Mouse (Mus musculus) urinary bladder, postnatal 10 days (tissue): ENCODE results near the gene 4930402H24Rik.
"Not testable (repeated sequence)": the region's sequence is repeated elsewhere in the genome, so short reads cannot be mapped to it uniquely, and the experiment has no call there.

Experiments used
- DNase-seq: peaks from one replicate; pipeline ENCODE4 v3.0.0; 2022; ENCODE audit warnings: low spot score

The 4930402H24Rik gene

GRCm38 (mm10) chr2:130851363-130852246 is 54.6 kb downstream of the 4930402H24Rik start:
- DNase-seq, result no peak

DNA sequence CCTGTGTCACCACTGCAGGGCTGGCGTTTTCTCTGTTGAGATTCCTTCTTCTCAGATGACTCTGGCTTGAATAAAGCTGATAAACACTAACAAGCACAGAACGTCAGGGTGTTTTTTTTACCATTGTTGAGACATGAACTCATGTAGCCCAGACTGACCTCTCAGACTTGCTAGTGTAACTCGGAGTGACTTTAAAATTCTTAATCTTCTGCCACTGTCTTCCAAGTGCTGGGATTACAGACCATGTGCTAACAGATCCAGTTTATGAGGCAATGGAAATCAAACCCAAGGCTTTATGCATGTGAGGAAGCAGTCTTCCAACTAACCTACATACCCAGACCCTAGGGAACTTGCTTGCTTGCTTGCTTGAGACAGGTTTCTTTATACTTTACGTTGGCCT is 56.5 kb downstream of the 4930402H24Rik start:
- no peak for DNase-seq

DNA sequence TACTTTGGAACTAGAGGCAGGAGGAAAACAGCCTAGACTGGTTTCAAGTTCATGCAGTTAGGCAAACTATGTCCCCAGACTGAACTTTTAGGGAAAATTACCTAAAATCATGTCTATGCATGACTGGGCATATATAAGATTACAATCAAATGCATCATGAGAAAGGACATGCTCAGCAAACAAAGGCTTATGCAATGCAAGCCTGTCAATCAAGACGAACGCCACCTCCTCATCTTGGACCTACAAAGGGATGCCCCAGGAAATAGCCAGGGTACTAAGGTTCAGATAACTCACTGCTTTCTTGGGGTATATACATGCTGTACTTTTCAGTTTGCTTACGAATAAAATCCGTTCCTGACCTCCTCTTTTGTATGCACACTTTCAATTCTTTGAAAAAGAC is 57.9 kb downstream of the 4930402H24Rik start:
- no peak for DNase-seq

DNA sequence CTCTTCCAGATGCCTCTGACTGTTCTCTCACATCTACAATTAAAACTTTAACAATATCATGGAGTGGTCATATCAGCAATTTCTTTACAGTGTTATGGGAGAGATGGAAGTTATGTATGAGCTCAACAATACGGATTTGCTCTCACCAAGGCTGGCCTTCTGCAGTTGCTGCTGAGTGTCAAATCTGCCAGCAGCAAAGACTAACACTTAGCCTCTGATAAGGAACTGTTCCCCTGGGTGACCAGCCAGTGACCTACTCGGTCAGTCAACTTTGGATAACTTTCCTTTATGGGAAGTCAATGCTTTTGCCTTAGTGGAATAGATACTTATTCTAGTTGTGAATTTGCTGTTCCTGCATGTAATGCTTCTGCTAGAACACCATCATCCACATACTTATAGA is 62.6 kb downstream of the 4930402H24Rik start:
- DNase-seq, result no peak

DNA sequence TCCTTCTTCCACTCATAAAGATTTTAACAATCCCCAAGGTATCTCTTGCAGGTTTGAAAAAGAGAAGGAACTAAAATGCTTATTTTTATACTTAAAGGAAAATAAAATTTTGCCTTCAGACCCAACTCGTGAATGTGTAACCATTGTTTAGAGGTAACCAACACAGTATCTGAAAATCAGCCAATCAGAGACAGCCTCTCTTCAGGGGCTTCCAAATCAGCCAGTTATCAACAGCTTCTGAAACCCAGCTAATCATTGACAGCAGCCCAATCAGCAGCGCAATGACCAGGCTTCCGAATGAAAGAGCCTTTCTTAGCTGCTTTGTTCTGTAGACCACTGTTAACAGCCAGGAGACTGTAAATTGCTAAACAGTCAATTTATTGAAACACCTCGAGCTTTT is 65.4 kb downstream of the 4930402H24Rik start:
- DNase-seq, result no peak

GRCm38 (mm10) chr2:130839874-130840661 is 66.1 kb downstream of the 4930402H24Rik start:
- peak; percentile 24 for DNase-seq

DNA sequence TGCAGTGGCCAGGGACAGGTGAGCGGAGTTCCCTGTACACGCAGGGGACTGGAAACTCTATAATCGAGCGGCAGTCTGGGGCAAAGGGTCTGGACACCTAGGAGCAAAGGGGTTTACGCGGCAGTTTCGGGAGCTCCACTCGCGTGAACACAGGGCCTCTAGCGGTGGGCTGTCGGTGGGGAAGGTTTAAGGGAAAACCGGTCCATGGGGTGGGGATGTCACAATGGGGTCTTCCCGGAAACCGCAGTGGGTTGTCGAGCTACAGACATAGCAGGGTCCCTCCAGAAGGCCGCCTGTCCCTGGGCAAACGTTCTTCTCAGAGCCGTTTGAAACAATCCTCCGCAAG is 66.7 kb downstream of the 4930402H24Rik start:
- no peak for DNase-seq

DNA sequence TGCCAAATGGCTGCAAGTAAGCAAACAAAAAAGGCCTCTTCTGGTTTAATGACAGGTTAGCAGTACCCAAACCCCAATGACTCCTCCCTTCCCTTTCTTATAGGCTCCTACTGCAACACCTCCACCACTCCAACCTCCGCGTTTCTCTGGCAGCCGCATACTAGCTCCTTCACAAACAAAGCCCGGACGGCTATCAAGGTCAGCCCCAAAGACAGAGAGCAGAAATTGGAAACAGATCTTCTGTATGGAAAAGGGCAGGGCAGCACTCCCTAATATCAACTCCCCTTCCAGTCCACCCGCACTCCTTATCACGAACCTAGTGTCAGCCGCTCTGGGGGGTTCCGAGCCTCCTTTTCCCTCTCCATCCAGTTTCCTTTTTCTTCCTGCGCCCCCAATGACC is 67.1 kb downstream of the 4930402H24Rik start:
- no peak for DNase-seq

GRCm38 (mm10) chr2:130838131-130838530 is 68.1 kb downstream of the 4930402H24Rik start:
- DNase-seq, result no peak

DNA sequence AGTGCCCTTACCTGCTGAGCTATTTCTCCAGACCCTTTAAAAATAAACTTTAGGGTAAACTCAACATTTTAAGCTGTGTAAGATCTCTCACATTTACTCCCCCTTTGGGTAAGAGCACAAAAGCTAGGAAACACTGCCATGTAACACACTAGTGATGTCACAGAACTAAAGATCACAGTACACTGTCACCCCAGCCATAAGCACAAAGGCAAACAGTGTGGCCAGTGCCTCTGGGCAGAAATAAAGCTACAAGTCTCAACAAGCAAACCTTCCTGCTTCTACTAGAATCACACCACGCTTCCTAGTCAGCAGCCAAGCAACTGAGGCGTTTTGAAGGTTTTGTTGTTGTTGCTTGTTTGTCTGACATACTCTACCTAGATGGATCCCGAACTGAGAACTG is 72.5 kb downstream of the 4930402H24Rik start:
- no peak for DNase-seq

DNA sequence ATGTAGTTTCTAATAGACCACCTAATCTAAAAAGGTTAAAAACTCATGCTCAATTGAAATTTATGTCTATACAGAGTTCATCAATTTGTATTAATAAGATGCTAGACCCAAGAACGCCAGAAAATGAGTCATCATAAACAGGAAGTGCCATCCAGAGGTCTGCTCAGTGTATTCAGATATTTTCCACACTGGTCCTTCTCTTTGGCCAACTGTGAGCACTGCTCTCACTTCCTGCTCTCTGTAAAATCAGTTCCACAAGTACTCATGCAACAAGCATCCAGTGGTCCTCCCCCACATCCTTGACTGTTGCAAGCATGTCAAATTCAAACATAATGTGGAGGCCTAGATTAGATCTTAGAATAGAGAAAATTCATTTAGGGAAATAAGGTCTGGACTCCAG is 73.6 kb downstream of the 4930402H24Rik start:
- DNase-seq, result no peak

GRCm38 (mm10) chr2:130832012-130832411 is 74.2 kb downstream of the 4930402H24Rik start:
- no peak for DNase-seq

- DNase-seq, result no peak
Measured at GRCm38 (mm10) chr2:130830236-130830635, 76.0 kb downstream of the 4930402H24Rik start.

- no peak for DNase-seq
Measured at GRCm38 (mm10) chr2:130829496-130829895, 76.7 kb downstream of the 4930402H24Rik start.

GRCm38 (mm10) chr2:130828668-130829067 is 77.5 kb downstream of the 4930402H24Rik start:
- no peak for DNase-seq

GRCm38 (mm10) chr2:130828066-130828465 is 78.1 kb downstream of the 4930402H24Rik start:
- not testable (repeated sequence) for DNase-seq

- no peak for DNase-seq
Measured at GRCm38 (mm10) chr2:130827410-130827809, 78.8 kb downstream of the 4930402H24Rik start.

DNA sequence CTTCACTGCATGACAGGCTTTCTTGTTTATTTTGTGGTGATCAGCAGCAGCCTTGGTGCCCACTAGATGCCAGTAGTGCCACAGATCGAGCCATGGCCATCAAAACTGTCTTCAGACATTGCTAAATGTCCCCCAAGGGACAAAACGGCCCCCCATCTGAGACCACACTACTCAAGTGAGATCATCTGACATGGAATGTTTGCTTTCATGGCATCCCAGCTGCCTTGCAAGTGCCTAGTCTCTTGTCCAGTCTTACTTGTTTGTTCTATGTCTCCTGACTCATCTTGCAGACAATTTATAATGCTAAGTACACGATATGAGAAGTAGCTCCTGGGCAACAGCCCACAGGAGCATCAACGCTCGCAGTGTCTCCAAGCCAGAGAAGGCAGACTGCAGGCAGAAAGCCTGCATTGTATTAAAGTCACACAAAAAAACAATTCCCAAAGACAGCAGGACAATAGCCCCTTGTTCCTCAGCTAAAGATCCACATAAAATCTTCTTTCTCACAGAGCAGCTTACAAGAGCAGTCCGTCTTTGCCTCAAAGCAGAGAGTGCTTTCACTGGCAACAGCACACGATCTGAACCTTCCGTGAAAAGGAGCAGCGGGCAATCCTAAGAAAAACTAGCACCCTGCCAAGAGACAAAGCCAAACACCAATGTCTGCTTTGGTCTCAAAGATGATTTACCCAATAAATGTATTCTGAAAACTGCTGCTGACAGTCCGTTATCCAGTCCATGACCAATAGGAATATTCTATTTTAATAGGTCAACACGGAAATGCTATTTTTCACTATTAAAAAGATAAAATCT is 87.2 kb downstream of the 4930402H24Rik start:
- DNase-seq, result no peak

DNA sequence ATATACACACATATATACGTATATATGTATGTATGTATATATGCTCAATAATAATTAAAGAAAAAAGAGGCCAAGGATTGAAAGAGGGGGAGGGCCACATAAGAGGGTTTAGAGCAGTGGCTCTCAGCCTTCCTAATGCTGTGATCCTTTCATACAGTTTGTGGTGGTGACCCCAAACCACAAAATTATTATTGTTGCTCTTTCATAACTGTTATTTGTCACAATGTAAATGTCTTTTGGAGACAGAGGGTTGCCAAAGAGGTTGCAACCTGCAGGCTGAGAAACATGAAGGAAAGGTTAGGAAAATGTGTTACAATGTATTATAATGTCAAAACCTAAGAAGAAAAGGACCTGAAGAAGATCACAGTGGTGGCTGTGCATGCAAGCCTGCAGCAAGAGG is 88.3 kb downstream of the 4930402H24Rik start:
- DNase-seq, result no peak

DNA sequence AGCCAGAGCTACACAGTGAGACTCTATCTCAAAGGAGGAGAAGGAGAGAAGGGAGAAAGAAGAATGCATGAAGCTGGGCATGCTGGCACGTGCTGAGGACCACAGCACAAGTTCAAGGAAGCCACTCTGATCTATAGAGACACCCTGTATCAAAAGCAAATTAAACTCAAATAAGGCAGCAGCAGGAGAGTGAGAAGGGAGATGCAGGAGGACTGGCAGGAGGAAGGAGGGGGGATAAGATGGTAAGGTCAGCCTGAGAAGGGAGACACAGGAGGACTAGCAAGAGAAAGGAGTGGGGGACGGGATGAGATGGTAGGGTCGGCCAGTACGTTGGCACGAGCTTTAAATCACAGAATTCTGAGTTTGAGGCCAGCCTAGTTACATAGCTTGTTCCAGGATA is 90.0 kb downstream of the 4930402H24Rik start:
- no peak for DNase-seq

- DNase-seq, result no peak
Measured at GRCm38 (mm10) chr2:130814492-130814891, 91.7 kb downstream of the 4930402H24Rik start.

DNA sequence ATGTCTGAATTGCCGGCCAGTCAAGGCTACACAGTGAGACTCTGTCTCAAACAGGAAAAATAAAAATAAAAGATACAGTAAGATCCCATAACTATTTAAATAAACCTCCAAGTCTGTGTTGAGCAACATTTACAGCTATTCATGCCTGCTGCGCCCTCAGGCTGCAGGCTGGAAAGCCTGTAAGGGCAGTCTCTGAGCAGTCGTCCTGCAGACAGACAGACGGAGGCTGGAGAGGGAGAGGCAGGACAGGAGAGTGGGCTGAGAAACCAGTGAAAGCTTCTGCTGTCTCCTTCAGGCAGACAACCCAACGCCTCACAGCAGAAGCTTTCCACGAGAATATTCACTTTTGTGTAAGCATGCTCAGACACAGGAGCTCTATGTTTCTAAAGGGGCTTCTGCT is 92.5 kb downstream of the 4930402H24Rik start:
- no peak for DNase-seq
